Mouse (Mus musculus) megakaryocyte, embryonic 14.5 days (primary cell): ENCODE measurements around the gene Med17.

Experiments used
- FLI1 ChIP-seq: IDR thresholded peaks from 2 replicates; pipeline ENCODE4 v1.6.1; 2012; ENCODE audit warnings: low read length, inconsistent platforms, mixed read lengths
- GATA1 ChIP-seq: IDR thresholded peaks from 3 replicates; pipeline ENCODE4 v1.6.1; 2012; ENCODE audit warnings: mixed read lengths, low read length, inconsistent platforms, borderline replicate concordance

- TF ChIP-seq GATA1 (no peak), FLI1 (no peak)
Observed at GRCm38 (mm10) chr9:15273981-15274380, 5.8 kb downstream of the Med17 start.
